Mouse (Mus musculus) layer of hippocampus, postnatal 14 days (tissue): Measurements from ENCODE around the gene Ltbp1. TPM values are rescaled to one million over a fixed set of nuclear protein-coding genes. Genes with fewer than 3 reads are reported as not detected.

ENCODE experiments used
- DNase-seq, 2 experiments: peaks; one replicate each; pipeline ENCODE4 v3.0.0; 2021 to 2022; ENCODE audit warnings: low spot score in 2 of 2, mixed read lengths in 1 of 2
- total RNA-seq, 2 experiments: library from RNA; stranded (reverse); gene quantifications; 2 replicates each; pipeline ENCODE4 v1.2.3; 2021

Gene Ltbp1
- total RNA-seq, 2 experiments from 2014 or later, result 8.9 to 9.2 TPM

- no peak for DNase-seq
These were observed 163.3 kb downstream of the Ltbp1 start for GRCm38 (mm10) chr17:75168572-75169200.

DNA sequence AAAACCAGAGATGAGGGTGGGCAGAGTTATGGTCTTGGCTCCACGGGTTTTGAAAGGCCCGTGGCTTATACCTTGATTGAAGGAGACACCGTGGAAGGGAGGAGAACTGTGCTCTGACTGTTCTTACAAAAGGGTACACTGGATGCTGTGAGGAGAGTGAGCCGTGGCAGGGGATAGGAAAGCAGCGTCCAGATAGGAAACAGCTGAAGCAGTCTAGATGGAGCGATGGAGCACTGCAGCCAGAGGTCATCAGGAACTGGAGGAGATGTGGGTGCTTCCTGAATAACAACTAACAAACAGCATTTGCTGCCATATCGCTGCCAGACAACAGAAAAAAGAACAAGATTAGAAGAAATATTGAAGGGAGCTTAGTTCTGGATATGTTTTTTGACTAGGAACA is 166.3 kb downstream of the Ltbp1 start:
- no peak for DNase-seq

- no peak for DNase-seq
These were observed 167.4 kb downstream of the Ltbp1 start for GRCm38 (mm10) chr17:75172685-75173205.

DNA sequence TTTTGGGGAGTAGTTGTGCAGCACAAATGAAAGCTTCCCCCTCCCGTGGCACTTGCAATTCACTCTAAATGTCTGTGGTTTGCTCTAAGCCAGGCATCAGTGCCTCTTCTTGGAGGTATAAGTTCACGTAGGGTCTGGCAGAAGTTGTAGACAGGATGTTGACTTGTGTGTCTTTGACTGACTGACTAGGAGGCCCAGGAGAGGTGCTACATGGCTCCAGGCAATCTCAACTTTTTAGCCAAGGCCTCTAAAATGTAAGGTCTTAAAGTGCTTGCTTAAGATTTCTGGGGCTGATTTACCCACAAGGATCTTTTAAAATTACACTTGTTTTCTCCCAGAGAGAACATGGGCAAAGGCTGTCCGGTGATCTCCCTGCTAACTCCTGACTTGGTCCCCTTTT is 169.1 kb downstream of the Ltbp1 start:
- DNase-seq, result no peak

DNA sequence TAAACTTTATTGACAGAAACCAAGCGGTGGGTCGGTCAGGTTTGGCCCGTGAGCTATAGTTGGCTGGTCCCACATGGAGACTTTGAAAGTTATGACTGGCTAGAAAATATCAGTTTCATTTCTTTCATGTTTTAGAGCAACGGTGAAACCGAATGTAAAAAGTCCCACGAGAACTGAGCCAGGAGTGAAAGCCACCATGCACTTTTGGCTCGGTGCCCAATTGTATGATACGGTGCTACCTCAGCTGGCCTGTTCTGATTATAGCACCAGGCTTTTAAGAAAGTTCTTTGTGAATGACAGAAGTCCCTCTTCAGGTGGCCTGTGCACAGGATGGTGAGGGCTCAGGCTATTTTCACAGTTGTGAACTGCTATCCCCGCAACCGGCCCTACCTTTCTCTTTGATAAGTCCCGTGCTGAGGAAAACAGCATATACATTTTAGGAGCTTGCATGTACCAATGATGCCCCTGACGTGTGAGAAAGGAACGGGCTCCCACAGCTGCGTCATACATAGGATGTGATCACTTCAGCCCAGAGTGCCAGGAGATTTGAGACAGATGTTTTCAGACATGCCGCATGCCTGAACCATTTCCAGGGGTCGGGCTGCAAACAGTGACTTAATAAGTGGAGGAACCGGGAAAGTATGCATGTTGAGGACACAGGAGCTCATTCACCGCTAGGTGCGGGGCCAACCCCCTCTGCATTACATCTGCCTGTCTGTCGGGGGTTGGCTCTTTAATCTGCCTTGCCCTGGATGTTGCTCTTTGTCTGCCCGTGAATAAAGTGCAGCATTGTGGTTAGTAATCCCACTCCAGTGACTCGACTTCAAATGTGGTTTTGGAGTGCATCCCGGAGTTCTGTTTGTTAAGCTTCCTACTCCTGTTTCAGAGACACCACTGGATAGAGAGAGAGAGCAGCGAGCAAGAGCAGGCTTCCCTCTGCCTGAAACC is 172.8 kb downstream of the Ltbp1 start:
- peak in 1 of 2 experiments; percentile 31 for DNase-seq

GRCm38 (mm10) chr17:75179001-75179400 is 173.6 kb downstream of the Ltbp1 start:
- no peak for DNase-seq

- DNase-seq, result no peak
These were observed 174.9 kb downstream of the Ltbp1 start for GRCm38 (mm10) chr17:75180301-75180700.

- DNase-seq, result no peak
These were observed 175.7 kb downstream of the Ltbp1 start for GRCm38 (mm10) chr17:75180956-75181588.

DNA sequence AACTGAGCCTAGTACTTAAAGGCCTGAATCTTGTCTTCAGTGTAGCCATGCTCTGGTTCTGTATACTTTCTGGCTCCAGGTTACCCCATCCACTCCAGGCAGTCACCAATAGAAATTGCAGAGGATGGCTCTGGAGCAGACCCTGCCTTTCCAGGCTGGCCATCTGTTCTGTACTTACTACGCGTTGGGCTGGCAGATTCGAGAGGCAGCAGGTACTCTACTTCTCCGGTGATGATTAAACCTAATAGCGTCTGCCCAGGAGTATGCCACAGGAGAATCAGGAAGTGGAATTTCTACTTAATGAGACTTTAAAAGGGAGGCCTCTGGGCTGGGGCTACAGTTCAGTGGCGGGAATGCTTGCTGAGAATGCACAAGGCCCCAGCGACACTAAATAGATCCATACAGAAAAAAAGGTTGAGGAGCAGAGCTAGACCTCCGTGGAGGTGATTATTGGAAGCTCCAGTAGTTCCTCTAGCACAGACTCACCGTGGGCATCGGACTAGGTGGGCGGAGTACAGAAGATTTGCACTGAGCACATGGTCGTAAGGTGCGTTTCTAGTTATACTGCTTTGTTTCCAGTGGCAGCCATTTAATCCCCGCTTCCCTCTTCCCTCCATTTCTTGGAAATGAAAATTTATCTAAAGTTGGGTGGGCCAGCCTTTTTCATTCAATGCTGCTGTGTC is 177.1 kb downstream of the Ltbp1 start:
- no peak for DNase-seq

DNA sequence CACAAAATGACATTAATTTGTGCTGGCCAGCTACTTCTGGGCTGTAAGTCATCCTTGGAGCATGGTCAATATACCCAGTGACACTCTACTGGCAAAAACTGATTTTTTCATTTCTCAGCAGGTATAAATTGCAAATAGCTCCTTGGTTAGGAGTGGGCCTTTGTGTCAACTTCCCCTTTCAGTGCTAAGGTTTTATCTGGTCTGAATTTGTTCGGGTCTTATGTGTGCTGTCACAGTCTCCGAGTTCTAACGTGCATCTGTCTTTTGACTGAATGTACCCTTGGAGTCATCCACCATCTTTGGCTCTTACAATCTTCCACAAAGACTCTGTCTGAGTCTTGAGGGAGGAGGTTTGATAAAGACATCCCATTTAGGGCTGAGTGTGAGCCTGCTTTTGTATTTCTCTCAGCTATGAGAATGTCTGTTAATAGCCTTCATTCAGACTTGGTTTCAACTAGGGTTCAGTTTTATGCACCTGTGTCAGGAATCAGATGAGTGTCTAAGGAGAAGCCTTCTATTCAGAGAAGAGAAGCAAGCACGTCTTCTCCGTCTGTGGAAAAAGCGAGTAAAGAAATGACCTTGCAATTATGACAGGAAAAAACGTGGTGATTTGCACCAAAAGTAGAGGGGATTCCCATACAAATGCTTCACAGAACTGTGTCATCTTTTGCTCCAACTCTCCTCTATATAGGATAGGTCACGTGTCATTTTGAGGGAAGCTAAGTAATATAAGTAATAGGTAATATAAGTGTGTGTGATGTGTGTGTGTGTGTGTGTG is 181.6 kb downstream of the Ltbp1 start:
- DNase-seq, result no peak

DNA sequence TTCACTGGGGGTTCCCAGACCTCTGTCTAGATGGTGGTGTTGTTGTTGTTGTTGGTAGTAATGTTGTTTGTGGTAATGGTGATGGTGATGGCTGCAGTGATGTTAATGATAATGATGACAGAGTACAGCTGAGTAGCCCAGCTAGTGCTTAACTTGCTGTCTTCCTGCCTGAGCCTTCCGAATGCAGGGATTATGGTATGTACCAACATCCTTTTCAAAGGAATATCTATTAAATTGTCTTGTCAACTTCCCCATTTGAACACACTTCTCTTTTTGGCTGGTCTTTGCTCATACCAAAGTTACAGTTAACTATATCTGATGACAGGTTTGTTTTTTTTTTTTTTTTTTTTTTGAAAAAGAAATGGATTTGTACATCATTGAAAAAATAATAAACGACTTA is 191.6 kb downstream of the Ltbp1 start:
- DNase-seq, result no peak

- no peak for DNase-seq
These were observed 193.4 kb downstream of the Ltbp1 start for GRCm38 (mm10) chr17:75198767-75199166.

GRCm38 (mm10) chr17:75199694-75200093 is 194.3 kb downstream of the Ltbp1 start:
- DNase-seq, result no peak

- no peak for DNase-seq
These were observed 196.9 kb downstream of the Ltbp1 start for GRCm38 (mm10) chr17:75202314-75202713.

DNA sequence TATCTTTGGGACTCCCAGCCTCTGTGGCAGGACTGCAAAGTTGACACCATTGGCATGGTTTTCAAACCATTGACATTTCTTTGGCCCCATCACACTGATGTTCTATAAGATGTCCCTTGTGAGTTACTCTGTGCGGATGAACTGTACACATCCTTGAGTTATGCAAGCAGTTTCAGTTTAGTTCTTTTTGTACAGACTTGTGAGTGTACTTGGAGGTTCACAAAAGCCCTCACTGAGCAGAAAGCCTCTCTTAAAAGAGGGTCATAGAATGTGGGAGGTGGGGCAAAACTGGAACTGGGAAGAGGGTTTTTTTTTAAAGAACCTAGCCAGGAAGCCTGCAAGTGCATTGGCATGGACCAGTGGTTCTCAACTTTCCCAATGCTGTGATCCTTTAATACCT is 198.7 kb downstream of the Ltbp1 start:
- DNase-seq, result no peak

DNA sequence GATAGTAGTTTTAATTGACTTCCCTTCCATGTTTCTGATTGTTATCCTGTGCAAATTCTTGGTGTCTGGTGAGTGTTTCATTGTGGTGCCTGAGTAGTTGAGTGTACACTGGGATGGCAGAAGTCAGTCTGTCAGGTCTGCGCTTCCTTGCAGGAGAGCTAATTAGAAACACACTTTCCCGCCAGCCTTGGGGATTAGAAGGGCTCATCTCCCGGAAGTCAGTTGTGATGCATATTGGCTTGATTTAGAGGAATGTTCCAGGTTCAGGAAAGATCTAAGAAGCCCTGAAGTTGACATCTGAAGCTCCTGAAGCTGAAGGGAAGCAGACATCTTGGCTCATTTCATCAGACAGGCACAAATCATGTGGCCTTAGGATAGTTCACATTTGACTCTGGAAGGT is 200.9 kb downstream of the Ltbp1 start:
- no peak for DNase-seq

- DNase-seq, result no peak
These were observed 202.9 kb downstream of the Ltbp1 start for GRCm38 (mm10) chr17:75208164-75208698.

- no peak for DNase-seq
These were observed 205.2 kb downstream of the Ltbp1 start for GRCm38 (mm10) chr17:75210526-75210925.

DNA sequence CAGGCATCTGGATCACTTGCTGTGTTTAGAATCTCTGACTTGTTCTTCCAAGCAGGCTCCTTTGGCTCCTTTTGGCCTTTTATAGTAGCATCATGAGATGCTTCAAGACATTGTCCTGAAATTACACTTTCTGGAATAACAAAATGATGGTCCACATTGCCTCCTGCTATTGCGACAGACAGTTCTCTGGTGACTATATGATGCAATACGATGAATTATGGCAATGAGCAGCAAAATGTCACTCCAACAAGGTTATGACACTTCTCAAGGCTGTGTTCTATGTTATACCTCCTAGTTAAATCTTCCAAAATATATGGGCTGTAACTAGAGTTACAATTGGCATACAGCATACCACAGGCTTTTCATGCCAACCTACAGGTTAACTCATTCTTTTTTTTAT is 211.0 kb downstream of the Ltbp1 start:
- DNase-seq, result no peak

DNA sequence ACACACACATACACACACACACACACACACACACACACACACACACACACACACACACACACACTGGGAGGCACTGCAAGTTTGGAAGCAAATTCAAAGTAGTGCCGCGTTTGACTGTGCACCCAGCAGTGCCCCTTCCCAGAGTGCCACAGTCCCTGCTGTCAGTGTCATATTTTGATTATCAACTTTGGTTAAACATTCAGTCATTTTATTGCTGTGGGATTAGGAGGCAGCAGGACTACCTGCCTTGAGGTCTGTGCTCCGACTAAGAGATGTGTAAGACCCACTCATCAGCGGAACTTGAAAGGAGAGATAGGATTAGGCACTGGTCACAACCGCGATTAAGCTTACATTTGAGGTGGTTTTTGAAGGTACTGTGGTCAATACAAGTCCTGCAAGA is 213.3 kb downstream of the Ltbp1 start:
- DNase-seq, result no peak
